Mouse (Mus musculus): ENCODE measurements around the gene Btbd8.

Btbd8 gene

GRCm38 (mm10) chr5:107516087-107516486 lies 78.3 kb downstream of the Btbd8 start:
- DNase-seq (ENCODE audit: low read depth) = no peak

GRCm38 (mm10) chr5:107518602-107519001 lies 80.8 kb downstream of the Btbd8 start:
- no peak for DNase-seq (ENCODE audit: low read depth)

- DNase-seq (ENCODE audit: low read depth) = no peak
Measured at GRCm38 (mm10) chr5:107521386-107521785, 83.6 kb downstream of the Btbd8 start.

GRCm38 (mm10) chr5:107521897-107522296 lies 84.1 kb downstream of the Btbd8 start:
- DNase-seq (ENCODE audit: low read depth) = no peak

DNA sequence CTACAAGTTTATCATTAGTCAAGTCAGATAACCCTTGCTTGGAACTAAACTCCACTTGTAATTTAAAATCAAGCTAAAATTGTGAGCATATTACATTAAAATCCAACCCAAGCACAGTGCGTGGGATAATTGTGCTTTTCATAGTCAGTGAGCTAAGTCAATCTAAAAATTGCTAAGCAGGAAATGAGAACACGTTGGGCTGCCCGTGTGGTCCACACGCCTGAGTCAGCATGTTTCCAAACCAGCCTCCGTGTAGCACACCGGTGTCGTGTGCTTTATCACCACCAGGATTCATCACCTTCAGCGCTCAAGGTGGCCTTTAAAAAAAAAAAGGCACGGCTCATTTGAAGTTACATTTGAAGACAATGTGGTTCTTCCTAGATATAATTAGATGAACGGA lies 86.5 kb downstream of the Btbd8 start:
- peak; percentile 80 for DNase-seq (ENCODE audit: low read depth)

GRCm38 (mm10) chr5:107528856-107529255 lies 91.1 kb downstream of the Btbd8 start:
- peak; percentile 64 for DNase-seq (ENCODE audit: low read depth)

DNA sequence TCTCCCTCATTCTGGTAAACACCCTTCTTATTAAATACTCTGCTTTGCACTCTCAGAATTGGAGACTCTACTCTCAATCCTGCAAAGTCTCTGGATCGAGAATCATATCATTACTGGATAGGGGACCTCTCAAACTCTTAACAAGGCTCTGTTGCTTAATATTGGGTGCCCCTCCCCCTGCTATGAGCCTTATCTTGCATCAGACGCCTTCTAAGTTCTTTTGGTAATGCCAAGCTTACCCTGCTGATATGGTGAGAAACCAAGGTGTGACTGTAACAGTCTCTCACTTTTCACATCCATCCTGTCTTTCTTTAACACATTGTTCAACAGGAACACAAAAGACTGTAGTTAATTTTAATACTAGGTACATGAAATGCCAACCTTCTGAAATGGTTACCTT lies 95.8 kb downstream of the Btbd8 start:
- DNase-seq (ENCODE audit: low read depth) = no peak

DNA sequence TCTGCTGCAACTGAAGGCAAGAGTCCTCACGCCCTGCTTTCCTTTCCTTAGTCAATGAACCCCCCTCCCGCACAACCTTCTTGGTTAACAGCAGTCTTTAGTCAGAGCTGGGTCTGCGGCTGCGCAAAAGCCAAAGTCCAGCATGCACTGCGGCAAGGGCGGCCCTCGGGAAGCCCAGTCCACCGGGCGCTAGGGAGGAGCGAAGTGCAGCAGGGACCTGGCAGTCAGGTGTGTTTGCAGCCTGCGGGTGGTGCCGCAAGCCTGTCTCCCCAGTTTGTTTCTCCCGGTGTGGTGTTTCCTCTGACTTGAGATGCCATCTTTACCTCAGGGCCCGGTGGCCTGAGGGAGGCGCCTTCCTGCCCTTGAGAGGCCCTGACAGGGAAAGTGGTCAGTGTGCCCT lies 96.8 kb downstream of the Btbd8 start, which contains the start of gene 1700028K03Rik:
Gene 1700028K03Rik, plus strand, starts transcription at position 129 of the 400 bp plus-strand sequence.
- no peak for DNase-seq (ENCODE audit: low read depth)

DNA sequence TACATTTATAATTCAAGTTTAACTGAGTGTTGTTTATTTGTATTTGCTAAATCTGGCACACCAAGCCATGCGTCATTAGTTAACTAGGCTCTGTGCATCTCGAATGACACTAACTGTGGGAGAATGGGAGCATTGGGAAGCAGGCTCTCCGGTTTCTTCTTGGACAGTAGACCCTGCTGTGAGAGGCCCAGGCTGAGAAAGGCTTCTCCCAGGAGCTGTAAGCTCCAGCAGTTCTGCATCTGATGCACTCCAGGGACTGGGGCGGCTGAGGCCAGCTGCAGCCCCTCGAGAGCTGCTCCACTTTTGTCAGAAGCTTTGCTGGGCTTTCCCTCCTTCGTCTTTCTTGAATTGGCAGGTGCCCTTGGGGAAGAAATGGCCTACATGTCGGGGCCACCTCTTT lies 103.9 kb downstream of the Btbd8 start:
- DNase-seq (ENCODE audit: low read depth) = no peak

GRCm38 (mm10) chr5:107545927-107546326 lies 108.1 kb downstream of the Btbd8 start:
- DNase-seq (ENCODE audit: low read depth) = peak; percentile 64

DNA sequence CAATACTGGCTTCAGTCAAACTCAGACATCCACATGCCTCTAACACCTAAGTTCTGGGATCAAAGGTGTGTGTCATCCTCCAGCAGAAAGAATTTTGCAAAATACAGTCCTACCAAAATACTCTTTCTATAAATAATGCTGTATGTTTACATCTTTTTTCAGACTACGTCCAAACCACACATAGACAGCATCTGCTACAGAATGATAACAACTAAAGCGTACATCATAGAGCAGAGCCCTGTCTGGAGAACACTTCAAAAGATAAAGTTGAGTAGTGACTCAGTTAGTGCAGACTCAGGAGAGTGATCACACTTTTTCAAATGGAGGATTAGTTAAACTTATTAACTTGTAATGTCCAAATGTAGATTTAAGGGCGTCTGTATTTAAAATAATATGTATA lies 110.2 kb downstream of the Btbd8 start:
- DNase-seq (ENCODE audit: low read depth) = no peak

DNA sequence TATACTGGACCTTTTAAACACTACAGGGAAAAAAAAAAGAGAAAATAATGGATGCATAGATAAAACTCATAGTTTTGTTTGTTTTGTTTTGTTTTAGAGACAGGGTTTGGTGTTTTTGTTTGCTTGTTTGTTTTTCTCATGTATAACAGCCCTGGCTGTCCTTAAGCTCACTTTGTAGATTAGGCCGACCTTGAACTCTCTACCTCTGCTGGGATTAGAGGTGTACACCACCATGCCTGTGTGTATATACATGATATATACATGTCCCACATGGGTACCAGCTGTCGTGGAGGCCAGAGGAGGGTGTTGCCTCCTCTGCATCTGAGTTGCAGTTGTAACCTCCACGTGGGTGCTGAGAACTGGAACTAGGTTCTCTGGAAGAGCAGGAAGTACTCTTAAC lies 110.6 kb downstream of the Btbd8 start:
- no peak for DNase-seq (ENCODE audit: low read depth)

DNA sequence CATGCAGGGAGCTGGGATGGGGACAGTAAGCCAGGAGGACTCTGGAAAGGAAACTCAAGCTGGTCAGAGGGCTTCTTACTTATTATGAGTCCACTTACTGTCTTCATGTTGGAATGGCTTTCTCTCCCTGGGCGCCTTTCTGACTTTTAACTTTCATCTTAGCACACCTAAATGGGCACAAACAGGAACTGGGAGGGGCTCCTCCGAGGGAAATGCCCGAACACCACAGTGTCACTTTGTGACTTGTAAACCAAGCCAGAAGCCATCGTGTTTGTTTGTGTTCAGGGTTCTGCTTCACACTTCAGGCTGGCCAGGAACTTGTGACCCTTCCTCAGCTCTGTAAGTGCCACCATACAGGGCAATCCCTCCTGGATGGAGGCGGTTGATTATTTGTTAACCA lies 116.5 kb downstream of the Btbd8 start:
- DNase-seq (ENCODE audit: low read depth) = peak; percentile 65

DNA sequence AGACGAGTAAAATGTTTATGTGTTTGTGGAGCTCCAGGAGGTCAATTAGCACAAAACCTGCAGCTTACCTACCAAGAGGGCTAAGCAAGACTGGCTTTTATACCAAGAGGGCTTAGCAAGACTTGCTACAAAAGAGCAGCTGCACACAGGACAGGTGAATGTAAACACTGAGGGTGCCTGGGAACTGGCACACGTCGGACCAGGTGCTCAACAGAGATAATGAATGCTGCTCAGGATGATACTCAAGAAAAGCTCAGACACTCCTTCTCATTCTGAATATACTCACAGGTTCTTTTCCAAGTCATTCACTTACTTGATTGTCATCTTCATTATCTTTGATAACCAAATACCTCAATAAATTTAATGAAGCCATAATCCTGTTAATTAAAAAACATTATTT lies 119.2 kb downstream of the Btbd8 start:
- no peak for DNase-seq (ENCODE audit: low read depth)
